Mouse (Mus musculus): Measurements from ENCODE around the gene Retreg2. TPM values are rescaled to one million over a fixed set of nuclear protein-coding genes. Genes with fewer than 3 reads are reported as not detected.

Retreg2 gene
- polyA plus RNA-seq, 1 experiment from 2014 or later: 50.3 TPM

DNA sequence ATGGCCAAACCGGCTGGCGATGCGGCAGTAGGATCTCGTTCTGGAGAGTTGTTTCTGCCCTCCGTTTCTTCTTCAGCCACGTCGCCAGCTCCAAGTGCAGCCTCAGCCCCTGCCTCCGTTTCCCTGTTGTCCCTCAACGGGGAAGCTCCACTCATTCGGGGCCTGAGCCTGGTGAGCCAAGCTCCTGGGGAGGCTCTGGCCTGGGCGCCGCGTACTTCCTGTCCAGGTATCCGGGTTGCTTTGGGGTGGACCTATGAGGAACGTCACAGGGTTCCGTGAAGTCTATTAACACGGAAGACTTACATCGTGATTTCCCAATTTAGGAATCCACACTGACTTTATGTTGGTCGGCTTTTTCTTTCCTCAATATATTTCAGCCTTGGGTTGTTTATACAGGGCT, 49.9 kb downstream of the Retreg2 start:
- no peaks in the 10 kb centered on the region for H3K27me3 ChIP-seq (ENCODE audit: control insufficient read depth, insufficient read depth, low read length)
- peak; percentile 23; the same call in 1 of the 2 replicates for ATAC-seq (ENCODE audit: low FRiP score)
- H3K4me2 ChIP-seq (replicated peaks; ENCODE audit: low read depth, low read length): peak overlapping the region; percentile 95
- no peaks in the 10 kb centered on the region for H3K9me3 ChIP-seq (ENCODE audit: control insufficient read depth, low read length)
- WGBS: 1% methylated on average over 19 of the region's 19 CpGs
- H3K9ac ChIP-seq (ENCODE audit: low read depth, low read length): peak overlapping the region; percentile 85
- H3K4me3 ChIP-seq (ENCODE audit: low read depth, low read length): peak overlapping the region; percentile 78
- peak overlapping the region; percentile 76 for H3K27ac ChIP-seq (ENCODE audit: low read depth, low read length)
- DNase-seq (ENCODE audit: low spot score): no peak
- no peaks in the 10 kb centered on the region for H3K4me1 ChIP-seq (replicated peaks; ENCODE audit: control insufficient read depth, insufficient read depth, low read length)
- no peaks in the 10 kb centered on the region for H3K36me3 ChIP-seq (ENCODE audit: control insufficient read depth, insufficient read depth, low read length)

Other genes starting within 250 kb of the Retreg2 start
- gene Cryba2, start 249.6 kb upstream of the Retreg2 start, polyA plus RNA-seq (2014; fragmentation: Nextera tagmentation; extraction: Ambion mirVana): 0.50 and 1.6 TPM in 2 replicates
- gene Cfap65, start 207.2 kb upstream of the Retreg2 start, polyA plus RNA-seq (2014; fragmentation: Nextera tagmentation; extraction: Ambion mirVana): 1.2 TPM in 2 replicates
- 0.20 and 0.35 TPM in 2 replicates for gene Ihh, start 191.1 kb upstream of the Retreg2 start, polyA plus RNA-seq (2014; fragmentation: Nextera tagmentation; extraction: Ambion mirVana)
- gene Nhej1, start 17.6 kb upstream of the Retreg2 start, polyA plus RNA-seq (2014; fragmentation: Nextera tagmentation; extraction: Ambion mirVana): 14.8 and 15.2 TPM in 2 replicates
- gene Slc23a3, start 8.9 kb upstream of the Retreg2 start, polyA plus RNA-seq (2014; fragmentation: Nextera tagmentation; extraction: Ambion mirVana): not detected in 2 replicates
- 47.4 and 49.0 TPM in 2 replicates for gene Cnppd1, start 67 bp upstream of the Retreg2 start, polyA plus RNA-seq (2014; fragmentation: Nextera tagmentation; extraction: Ambion mirVana)
- gene Zfand2b, start 25.9 kb downstream of the Retreg2 start, polyA plus RNA-seq (2014; fragmentation: Nextera tagmentation; extraction: Ambion mirVana): 37.4 and 37.7 TPM in 2 replicates
- gene Abcb6, start 37.6 kb downstream of the Retreg2 start, polyA plus RNA-seq (2014; fragmentation: Nextera tagmentation; extraction: Ambion mirVana): 21.8 and 23.9 TPM in 2 replicates
- 12.8 and 14.9 TPM in 2 replicates for gene Ankzf1, start 49.4 kb downstream of the Retreg2 start, polyA plus RNA-seq (2014; fragmentation: Nextera tagmentation; extraction: Ambion mirVana)
- 17.4 and 18.6 TPM in 2 replicates for gene Atg9a, start 49.4 kb downstream of the Retreg2 start, polyA plus RNA-seq (2014; fragmentation: Nextera tagmentation; extraction: Ambion mirVana)
- 18.0 and 19.5 TPM in 2 replicates for gene Glb1l, start 68.0 kb downstream of the Retreg2 start, polyA plus RNA-seq (2014; fragmentation: Nextera tagmentation; extraction: Ambion mirVana)
- gene Stk16, start 68.1 kb downstream of the Retreg2 start, polyA plus RNA-seq (2014; fragmentation: Nextera tagmentation; extraction: Ambion mirVana): 110 and 125 TPM in 2 replicates
- gene Tuba4a, start 77.1 kb downstream of the Retreg2 start, polyA plus RNA-seq (2014; fragmentation: Nextera tagmentation; extraction: Ambion mirVana): 10.7 and 12.4 TPM in 2 replicates
- gene A630095N17Rik, start 89.3 kb downstream of the Retreg2 start, polyA plus RNA-seq (2014; fragmentation: Nextera tagmentation; extraction: Ambion mirVana): not detected in 2 replicates
- gene Dnajb2, start 93.6 kb downstream of the Retreg2 start, polyA plus RNA-seq (2014; fragmentation: Nextera tagmentation; extraction: Ambion mirVana): 17.8 and 21.4 TPM in 2 replicates
- 3.5 and 6.0 TPM in 2 replicates for gene Ptprn, start 121.7 kb downstream of the Retreg2 start, polyA plus RNA-seq (2014; fragmentation: Nextera tagmentation; extraction: Ambion mirVana)
- gene Resp18, start 135.6 kb downstream of the Retreg2 start, polyA plus RNA-seq (2014; fragmentation: Nextera tagmentation; extraction: Ambion mirVana): 32.3 and 35.7 TPM in 2 replicates
- gene Dnpep, start 175.2 kb downstream of the Retreg2 start, polyA plus RNA-seq (2014; fragmentation: Nextera tagmentation; extraction: Ambion mirVana): 154 and 165 TPM in 2 replicates
- 2.1 and 2.4 TPM in 2 replicates for gene Des, start 217.6 kb downstream of the Retreg2 start, polyA plus RNA-seq (2014; fragmentation: Nextera tagmentation; extraction: Ambion mirVana)
- gene Speg, start 232.5 kb downstream of the Retreg2 start, polyA plus RNA-seq (2014; fragmentation: Nextera tagmentation; extraction: Ambion mirVana): 11.1 and 12.7 TPM in 2 replicates

Data from hindbrain, embryonic 11.5 days (tissue).